Mouse (Mus musculus) forebrain, embryonic 14.5 days (tissue): Measurements from ENCODE around the gene Wrap73. TPM values are rescaled to one million over a fixed set of nuclear protein-coding genes. Genes with fewer than 3 reads are reported as not detected.

Source experiments
- ATAC-seq: fragments of 200-750 bp; cut with Nextera tagmentation; 2 replicates; pipeline ENCODE4 v1.8.0; 2017; ENCODE audit warnings: mild to moderate bottlenecking, moderate library complexity
- DNase-seq: peaks from one replicate; pipeline ENCODE4 v3.0.0-alpha.2; 2015; ENCODE audit warnings: low spot score
- H3K27ac ChIP-seq: fragments of 300-500 bp; sonication (generic); 2 replicates; pipeline ENCODE4 v1.5.1; 2014; ENCODE audit warnings: low read depth, mild to moderate bottlenecking, control low read depth, low read length, moderate library complexity
- H3K27me3 ChIP-seq: fragments of 300-500 bp; sonication (generic); replicated peaks from 2 replicates; pipeline ENCODE4 v1.6.1; 2014; ENCODE audit warnings: low read length, control low read depth, mixed read lengths; ENCODE audit not compliant: control insufficient read depth, insufficient read depth
- H3K36me3 ChIP-seq: fragments of 300-500 bp; sonication (generic); 2 replicates; pipeline ENCODE4 v1.6.1; 2014; ENCODE audit warnings: low read length, control low read depth; ENCODE audit not compliant: control insufficient read depth, insufficient read depth
- H3K4me1 ChIP-seq: fragments of 300-500 bp; sonication (generic); 2 replicates; pipeline ENCODE4 v1.6.1; 2014; ENCODE audit warnings: antibody characterized with exemption, low read length, control low read depth; ENCODE audit not compliant: control insufficient read depth, insufficient read depth
- H3K4me2 ChIP-seq: fragments of 300-500 bp; sonication (generic); 2 replicates; pipeline ENCODE4 v1.6.1; 2014; ENCODE audit warnings: mild to moderate bottlenecking, control low read depth, low read length
- H3K4me3 ChIP-seq: fragments of 300-500 bp; sonication (generic); 2 replicates; pipeline ENCODE4 v1.5.1; 2014; ENCODE audit warnings: low read depth, low read length, control low read depth
- H3K9ac ChIP-seq: fragments of 300-500 bp; sonication (generic); 2 replicates; pipeline ENCODE4 v1.6.1; 2014; ENCODE audit warnings: mild to moderate bottlenecking, low read length, control low read depth, moderate library complexity
- H3K9me3 ChIP-seq: fragments of 300-500 bp; sonication (generic); replicated peaks from 2 replicates; pipeline ENCODE4 v1.6.1; 2016; ENCODE audit warnings: low read length, control low read depth, mixed read lengths; ENCODE audit not compliant: control insufficient read depth
- WGBS: fragments of 180-500 bp; shearing (Covaris S2); extraction: QIAGEN DNeasy Blood & Tissue Kit; methylation state at CpG from one replicate; pipeline ENCODE4 v1.1.7; 2014; 5-methylcytosine and 5-hydroxymethylcytosine counted together
- polyA plus RNA-seq: library from polyadenylated mRNA; unstranded; fragments of >200 nt; fragmentation: Nextera tagmentation; extraction: Ambion mirVana; gene quantifications from 2 replicates; pipeline ENCODE4 v1.2.1, GENCODE M21; 2014

Gene Wrap73
- polyA plus RNA-seq, 1 experiment from 2014 or later = 69.7 TPM

GRCm38 (mm10) chr4:154163296-154163695, 21.1 kb downstream of the Wrap73 start:
- no peak overlapping the region for H3K4me2 ChIP-seq

GRCm38 (mm10) chr4:154167053-154167452, 24.9 kb downstream of the Wrap73 start:
- Histone ChIP-seq H3K4me2 (no peak overlapping the region), H3K27ac (no peak overlapping the region), H3K4me1 (peaks cover 9% of the 10 kb centered on the region), H3K9me3 (no peaks in the 10 kb centered on the region), H3K4me3 (no peak overlapping the region), H3K9ac (no peak overlapping the region), H3K36me3 (no peaks in the 10 kb centered on the region), H3K27me3 (peaks cover 22% of the 10 kb centered on the region)
- ATAC-seq (no peak), DNase-seq (peak; percentile 49)
- WGBS = 21% methylated on average over 5 of the region's 5 CpGs

More at GRCm38 (mm10) chr4:154163296-154163695, 21.1 kb downstream of the Wrap73 start:
- 15% methylated on average over 7 of the region's 7 CpGs for WGBS
- H3K4me3 ChIP-seq = no peak overlapping the region
- ATAC-seq (no peak), DNase-seq (peak; percentile 85)
- H3K36me3 ChIP-seq = peaks cover 7% of the 10 kb centered on the region
- H3K27me3 ChIP-seq = no peaks in the 10 kb centered on the region; the same call in 1 of the 2 replicates
- no peaks in the 10 kb centered on the region for H3K9me3 ChIP-seq
- H3K4me1 ChIP-seq = 0 out of 2 replicates have a peak, but pooled peaks cover 6% of the 10 kb centered on the region
- no peak overlapping the region for H3K9ac ChIP-seq
- no peak overlapping the region for H3K27ac ChIP-seq

GRCm38 (mm10) chr4:154170021-154170420, 27.8 kb downstream of the Wrap73 start:
- peak overlapping the region; percentile 96 for H3K4me2 ChIP-seq
- H3K27ac ChIP-seq = no peak overlapping the region
- H3K27me3 ChIP-seq = peaks cover 22% of the 10 kb centered on the region
- H3K9ac ChIP-seq = no peak overlapping the region
- ATAC-seq (peak; percentile 46), DNase-seq (no peak)
- WGBS = 1% methylated on average over 15 of the region's 15 CpGs
- H3K4me1 ChIP-seq = peaks cover 9% of the 10 kb centered on the region
- H3K9me3 ChIP-seq = no peaks in the 10 kb centered on the region
- H3K36me3 ChIP-seq = no peaks in the 10 kb centered on the region
- H3K4me3 ChIP-seq = peak overlapping the region; percentile 50

DNA sequence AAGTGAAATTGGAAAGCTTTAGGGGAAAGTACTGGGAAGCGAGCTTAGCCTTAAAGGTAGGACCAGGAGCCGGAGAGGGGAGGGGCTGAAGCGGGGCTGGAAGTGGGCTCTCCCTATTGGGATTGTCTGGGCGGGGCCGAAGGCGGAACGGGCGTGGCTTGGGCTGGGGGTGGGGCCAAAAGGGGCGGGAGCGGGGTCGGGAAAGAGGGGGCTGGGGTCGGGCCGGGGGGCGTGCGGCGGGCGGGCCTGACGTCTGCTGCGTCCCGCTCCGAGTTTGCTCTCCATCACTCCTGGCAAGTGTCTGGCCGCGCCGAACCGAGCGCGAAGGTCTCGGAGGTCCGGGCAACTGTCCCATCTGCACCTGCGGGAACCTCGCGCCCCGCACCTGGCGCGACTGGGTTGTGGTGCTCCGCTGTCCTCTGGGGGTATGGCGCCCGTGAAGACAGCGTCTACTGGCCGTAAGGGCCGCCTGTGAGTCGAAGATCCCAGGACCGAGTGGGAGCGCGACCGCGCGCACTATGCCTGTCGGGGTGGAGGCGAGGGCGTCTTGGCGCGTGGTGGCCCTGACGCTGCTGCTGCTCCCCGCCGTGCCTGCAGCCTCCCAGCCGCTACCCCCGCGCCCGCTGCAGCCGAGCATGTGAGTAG, 28.5 kb downstream of the Wrap73 start, which contains the start of gene Megf6:
TSS of gene Megf6 (plus strand) at position 225 of the 645 bp plus-strand sequence.
- DNase-seq = peak; percentile 71

GRCm38 (mm10) chr4:154171151-154171930, 29.2 kb downstream of the Wrap73 start:
- peak; percentile 34 for DNase-seq
- H3K4me3 ChIP-seq = peak overlapping the region; percentile 50
- peaks cover 22% of the 10 kb centered on the region for H3K27me3 ChIP-seq
- H3K27ac ChIP-seq = no peak overlapping the region
- H3K9me3 ChIP-seq = no peaks in the 10 kb centered on the region
- WGBS = under 1% methylated on average over 35 of the region's 37 CpGs
- H3K36me3 ChIP-seq = no peaks in the 10 kb centered on the region
- ATAC-seq = peak; percentile 40
- H3K9ac ChIP-seq = peak overlapping the region; percentile 62
- peaks cover 9% of the 10 kb centered on the region for H3K4me1 ChIP-seq
- H3K4me2 ChIP-seq = peak overlapping the region; percentile 96

More for the DNA sequence above, 28.5 kb downstream of the Wrap73 start, which contains the start of gene Megf6:
- H3K36me3 ChIP-seq = no peaks in the 10 kb centered on the region
- H3K27me3 ChIP-seq = peaks cover 22% of the 10 kb centered on the region
- H3K9me3 ChIP-seq = no peaks in the 10 kb centered on the region
- H3K27ac ChIP-seq = no peak within 1 kb of the TSS
- ATAC-seq = peak; percentile 85
- peak within 1 kb of the TSS; percentile 62 for H3K9ac ChIP-seq
- peaks cover 9% of the 10 kb centered on the region for H3K4me1 ChIP-seq
- H3K4me3 ChIP-seq = peak within 1 kb of the TSS; percentile 50
- under 1% methylated on average over 49 of the region's 61 CpGs for WGBS
- H3K4me2 ChIP-seq = peak within 1 kb of the TSS; percentile 96

GRCm38 (mm10) chr4:154171931-154172604, 29.9 kb downstream of the Wrap73 start:
- no peak overlapping the region for H3K27ac ChIP-seq
- peak overlapping the region; percentile 50 for H3K4me3 ChIP-seq
- ATAC-seq = no peak
- H3K9ac ChIP-seq = no peak overlapping the region
- H3K27me3 ChIP-seq = peaks cover 22% of the 10 kb centered on the region
- no peak for DNase-seq
- peak overlapping the region; percentile 96 for H3K4me2 ChIP-seq
- WGBS = 36% methylated on average over 13 of the region's 13 CpGs
- H3K36me3 ChIP-seq = no peaks in the 10 kb centered on the region
- peaks cover 9% of the 10 kb centered on the region for H3K4me1 ChIP-seq
- no peaks in the 10 kb centered on the region for H3K9me3 ChIP-seq

GRCm38 (mm10) chr4:154177257-154177656, 35.1 kb downstream of the Wrap73 start:
- Histone ChIP-seq H3K4me3 (no peak overlapping the region), H3K27me3 (no peaks in the 10 kb centered on the region; the same call in 1 of the 2 replicates), H3K4me1 (no peaks in the 10 kb centered on the region), H3K9me3 (no peaks in the 10 kb centered on the region), H3K9ac (no peak overlapping the region), H3K36me3 (no peaks in the 10 kb centered on the region), H3K4me2 (no peak overlapping the region), H3K27ac (no peak overlapping the region)
- no peak for DNase-seq
- ATAC-seq = no peak
- WGBS = 82% methylated on average over 8 of the region's 8 CpGs

- H3K27me3 ChIP-seq = no peaks in the 10 kb centered on the region
- ATAC-seq (no peak), DNase-seq (no peak)
- H3K36me3 ChIP-seq = no peaks in the 10 kb centered on the region
- no peak overlapping the region for H3K27ac ChIP-seq
- no peak overlapping the region for H3K4me3 ChIP-seq
- H3K9ac ChIP-seq = no peak overlapping the region
- no peak overlapping the region for H3K4me2 ChIP-seq
- 93% methylated on average over 7 of the region's 7 CpGs for WGBS
- H3K4me1 ChIP-seq = no peaks in the 10 kb centered on the region
- no peaks in the 10 kb centered on the region for H3K9me3 ChIP-seq
These were observed 38.8 kb downstream of the Wrap73 start for GRCm38 (mm10) chr4:154181001-154181400.
